Mouse (Mus musculus): ENCODE measurements around the gene Icosl. TPM values are rescaled to one million over a fixed set of nuclear protein-coding genes. Genes with fewer than 3 reads are reported as not detected.
"Not testable (repeated sequence)": the region's sequence is repeated elsewhere in the genome, so short reads cannot be mapped to it uniquely, and the experiment has no call there.

The Icosl gene
- total and polyA plus RNA-seq, 3 experiments, result 0.64 to 1.5 (median 1.3) TPM

GRCm38 (mm10) chr10:78069101-78070011 is at the start of gene Icosl (continued):
- TF ChIP-seq GABPA (IDR thresholded peaks at IDR 0.05; ENCODE audit: insufficient replicate concordance, low read depth, low read length), result no peak

GRCm38 (mm10) chr10:78019984-78020383 is 49.1 kb upstream of the Icosl start:
- H3K79me2 ChIP-seq (replicated peaks; ENCODE audit: control insufficient read depth, extremely low read depth, insufficient read depth, poor library complexity, severe bottlenecking), result not testable (repeated sequence)

GRCm38 (mm10) chr10:78025453-78025852 is 43.6 kb upstream of the Icosl start:
- H3K36me3 ChIP-seq (replicated peaks in 1 of 2; ENCODE audit: control insufficient read depth in 1 of 2, insufficient read depth in 1 of 2, low read length in 1 of 2); H3K9me3 ChIP-seq (replicated peaks; ENCODE audit: low read length); H3K79me2 ChIP-seq (replicated peaks; ENCODE audit: control insufficient read depth, extremely low read depth, insufficient read depth, poor library complexity, severe bottlenecking); H3K4me3 ChIP-seq (replicated peaks in 1 of 3; ENCODE audit: low read depth in 2 of 3, low read length in 2 of 3, poor library complexity in 1 of 3); DNase-seq (ENCODE audit: extremely low read depth); H3K27me3 ChIP-seq (replicated peaks); dilution Hi-C loops (cut with MboI; ENCODE audit: extremely low pct_ligation_motif_present, extremely low pct_unique_long_range_greater_than_20kb, low sequenced_read_pairs); H3K27ac ChIP-seq (ENCODE audit: insufficient read depth, low read depth); H3K4me1 ChIP-seq (ENCODE audit: control insufficient read depth in 1 of 2, insufficient read depth in 2 of 2); H3K9ac ChIP-seq (ENCODE audit: insufficient read depth, low read depth); H3K4me2 ChIP-seq (ENCODE audit: insufficient read depth, low read depth, poor library complexity, severe bottlenecking): not testable (repeated sequence)
- TF ChIP-seq SMC3 (IDR thresholded peaks at IDR 0.05; ENCODE audit: low read depth, low read length) (peak; percentile 49), CTCF (conservative IDR thresholded peaks at IDR 0.05 in 1 of 2, IDR thresholded peaks at IDR 0.05 in 1 of 2; ENCODE audit: low read depth in 2 of 2, low read length in 2 of 2) (peak in 1 of 2 experiments; percentile 56; a peak in 2 of 4 replicates), RAD21 (IDR thresholded peaks at IDR 0.05; ENCODE audit: low read depth, low read length) (peak; percentile 28)
- in situ Hi-C loops (cut with MboI; ENCODE audit: low pct_ligation_motif_present, low pct_unique_long_range_greater_than_20kb, low sequenced_read_pairs), result loop anchor here (25.0 kb wide), 1 partner anchor 362 kb away; no protein-coding TSS in a partner anchor

More at GRCm38 (mm10) chr10:78019984-78020383, 49.1 kb upstream of the Icosl start:
- H3K36me3 ChIP-seq (replicated peaks in 1 of 2; ENCODE audit: control insufficient read depth in 1 of 2, insufficient read depth in 1 of 2, low read length in 1 of 2); dilution Hi-C loops (cut with MboI; ENCODE audit: extremely low pct_ligation_motif_present, extremely low pct_unique_long_range_greater_than_20kb, low sequenced_read_pairs); H3K9me3 ChIP-seq (replicated peaks; ENCODE audit: low read length); DNase-seq (ENCODE audit: extremely low read depth); H3K27ac ChIP-seq (ENCODE audit: insufficient read depth, low read depth); H3K4me1 ChIP-seq (ENCODE audit: control insufficient read depth in 1 of 2, insufficient read depth in 2 of 2); in situ Hi-C loops (cut with MboI; ENCODE audit: low pct_ligation_motif_present, low pct_unique_long_range_greater_than_20kb, low sequenced_read_pairs); H3K9ac ChIP-seq (ENCODE audit: insufficient read depth, low read depth); H3K4me3 ChIP-seq (replicated peaks in 1 of 3; ENCODE audit: low read depth in 2 of 3, low read length in 2 of 3, poor library complexity in 1 of 3); H3K4me2 ChIP-seq (ENCODE audit: insufficient read depth, low read depth, poor library complexity, severe bottlenecking): not testable (repeated sequence)
- peaks cover 12% of the 10 kb centered on the region for H3K27me3 ChIP-seq (replicated peaks)

GRCm38 (mm10) chr10:78028129-78028528 is 41.0 kb upstream of the Icosl start:
- no peak for TF ChIP-seq USF1 (IDR thresholded peaks at IDR 0.05; ENCODE audit: low read depth, low read length)
- TF ChIP-seq SMC3 (IDR thresholded peaks at IDR 0.05; ENCODE audit: low read depth, low read length), result peak; percentile 98
- no peak for TF ChIP-seq ETS1 (conservative IDR thresholded peaks at IDR 0.05; ENCODE audit: low read depth, low read length)
- TF ChIP-seq ZC3H11A (IDR thresholded peaks at IDR 0.05; ENCODE audit: low read depth, low read length), result peak; percentile 83
- peak; percentile 92 to 98 for TF ChIP-seq CTCF (conservative IDR thresholded peaks at IDR 0.05 in 1 of 2, IDR thresholded peaks at IDR 0.05 in 1 of 2; ENCODE audit: low read depth in 2 of 2, low read length in 2 of 2)
- no peak for TF ChIP-seq MXI1 (IDR thresholded peaks at IDR 0.05; ENCODE audit: low read depth, low read length)
- no peak for TF ChIP-seq MAX (IDR thresholded peaks at IDR 0.05; ENCODE audit: low read length)
- no peak for TF ChIP-seq ZNF384 (IDR thresholded peaks at IDR 0.05; ENCODE audit: low read depth, low read length)
- TF ChIP-seq ZMIZ1 (IDR thresholded peaks at IDR 0.05; ENCODE audit: low read depth, low read length), result no peak
- TF ChIP-seq E2F4 (IDR thresholded peaks at IDR 0.05; ENCODE audit: insufficient replicate concordance, low read depth, low read length), result no peak
- no peak for TF ChIP-seq HCFC1 (IDR thresholded peaks at IDR 0.05; ENCODE audit: low read depth, low read length)
- no peak for TF ChIP-seq POLR2AphosphoS2 (IDR thresholded peaks at IDR 0.05; ENCODE audit: low read depth, low read length)
- DNase-seq (ENCODE audit: extremely low read depth), result peak; percentile 79

More at GRCm38 (mm10) chr10:78028129-78028528, 41.0 kb upstream of the Icosl start:
- no peak overlapping the region for H3K4me2 ChIP-seq (ENCODE audit: insufficient read depth, low read depth, poor library complexity, severe bottlenecking)
- no peaks in the 10 kb centered on the region for H3K9me3 ChIP-seq (replicated peaks; ENCODE audit: low read length)
- peaks cover 0 to 4% of the 10 kb centered on the region in 2 experiments; a peak in 2 of 4 replicates for H3K4me1 ChIP-seq (ENCODE audit: control insufficient read depth in 1 of 2, insufficient read depth in 2 of 2)
- dilution Hi-C loops (cut with MboI; ENCODE audit: extremely low pct_ligation_motif_present, extremely low pct_unique_long_range_greater_than_20kb, low sequenced_read_pairs), result no loop called here
- H3K36me3 ChIP-seq (replicated peaks in 1 of 2; ENCODE audit: control insufficient read depth in 1 of 2, insufficient read depth in 1 of 2, low read length in 1 of 2), result no peaks in the 10 kb centered on the region
- in situ Hi-C loops (cut with MboI; ENCODE audit: low pct_ligation_motif_present, low pct_unique_long_range_greater_than_20kb, low sequenced_read_pairs), result loop anchor here (25.0 kb wide), 1 partner anchor 359 kb away; no protein-coding TSS in a partner anchor
- no peak overlapping the region for H3K9ac ChIP-seq (ENCODE audit: insufficient read depth, low read depth)
- no peak overlapping the region for H3K27ac ChIP-seq (ENCODE audit: insufficient read depth, low read depth)
- peaks cover 6% of the 10 kb centered on the region for H3K27me3 ChIP-seq (replicated peaks)
- no peak overlapping the region for H3K4me3 ChIP-seq (replicated peaks in 1 of 3; ENCODE audit: low read depth in 2 of 3, low read length in 2 of 3, poor library complexity in 1 of 3)
- H3K79me2 ChIP-seq (replicated peaks; ENCODE audit: control insufficient read depth, extremely low read depth, insufficient read depth, poor library complexity, severe bottlenecking), result no peaks in the 10 kb centered on the region

All from CH12.LX (cell line).